Mouse (Mus musculus) embryonic facial prominence, embryonic 15.5 days (tissue): ENCODE results near the gene Zfp408. TPM values are rescaled to one million over a fixed set of nuclear protein-coding genes. Genes with fewer than 3 reads are reported as not detected.

Source experiments
- ATAC-seq: fragments of 200-750 bp; cut with Nextera tagmentation; 2 replicates; pipeline ENCODE4 v1.8.0; 2017; ENCODE audit warnings: low read depth, moderate TSS enrichment; ENCODE audit not compliant: insufficient number of reproducible peaks, low FRiP score, low TSS enrichment
- H3K27ac ChIP-seq: fragments of 300-500 bp; sonication (generic); replicated peaks from 2 replicates; pipeline ENCODE4 v1.5.1; 2015; ENCODE audit warnings: mild to moderate bottlenecking, inconsistent platforms
- H3K27me3 ChIP-seq: fragments of 300-500 bp; sonication (generic); 2 replicates; pipeline ENCODE4 v1.6.1; 2015; ENCODE audit warnings: inconsistent platforms
- H3K36me3 ChIP-seq: fragments of 300-500 bp; sonication (generic); 2 replicates; pipeline ENCODE4 v1.6.1; 2015; ENCODE audit warnings: mild to moderate bottlenecking, inconsistent platforms
- H3K4me1 ChIP-seq: fragments of 300-500 bp; sonication (generic); 2 replicates; pipeline ENCODE4 v1.6.1; 2015; ENCODE audit warnings: inconsistent platforms
- H3K4me2 ChIP-seq: fragments of 300-500 bp; sonication (generic); replicated peaks from 2 replicates; pipeline ENCODE4 v1.6.1; 2015; ENCODE audit warnings: mild to moderate bottlenecking, inconsistent platforms
- H3K4me3 ChIP-seq: fragments of 300-500 bp; sonication (generic); replicated peaks from 2 replicates; pipeline ENCODE4 v1.5.1; 2015; ENCODE audit warnings: mild to moderate bottlenecking, inconsistent platforms
- H3K9ac ChIP-seq: fragments of 300-500 bp; sonication (generic); 2 replicates; pipeline ENCODE4 v1.6.1; 2015; ENCODE audit warnings: inconsistent platforms
- H3K9me3 ChIP-seq: fragments of 300-500 bp; sonication (generic); replicated peaks from 2 replicates; pipeline ENCODE4 v1.6.1; 2016; ENCODE audit warnings: inconsistent platforms
- WGBS: fragments of 180-500 bp; shearing (Covaris S2); methylation state at CpG from one replicate; pipeline ENCODE4 v1.1.7; 2015; 5-methylcytosine and 5-hydroxymethylcytosine counted together
- polyA plus RNA-seq: library from polyadenylated mRNA; unstranded; fragments of >200 nt; fragmentation: Nextera tagmentation; extraction: Ambion mirVana; gene quantifications from 2 replicates; pipeline ENCODE4 v1.2.1, GENCODE M21; 2015

The Zfp408 gene
- polyA plus RNA-seq, 1 experiment from 2014 or later, result 13.2 TPM

GRCm38 (mm10) chr2:91650360-91650995 lies 887 bp upstream of the Zfp408 start:
- peak overlapping the region; percentile 94 for H3K4me2 ChIP-seq
- no peaks in the 10 kb centered on the region for H3K9me3 ChIP-seq
- H3K27me3 ChIP-seq, result no peaks in the 10 kb centered on the region
- H3K9ac ChIP-seq, result peak overlapping the region; percentile 75
- WGBS, result 10% methylated on average over 16 of the region's 16 CpGs
- H3K4me3 ChIP-seq, result peak overlapping the region; percentile 74
- peaks cover 47% of the 10 kb centered on the region for H3K36me3 ChIP-seq
- peaks cover 28% of the 10 kb centered on the region for H3K4me1 ChIP-seq
- peak overlapping the region; percentile 96 for H3K27ac ChIP-seq
- ATAC-seq, result peak; percentile 35

GRCm38 (mm10) chr2:91649152-91649551 lies 439 bp downstream of the Zfp408 start:
- H3K27me3 ChIP-seq, result no peaks in the 10 kb centered on the region
- peak overlapping the region; percentile 74 for H3K4me3 ChIP-seq
- no peak for ATAC-seq
- 4% methylated on average over 15 of the region's 15 CpGs for WGBS
- H3K9ac ChIP-seq, result peak overlapping the region; percentile 89
- H3K27ac ChIP-seq, result peak overlapping the region; percentile 96
- H3K4me1 ChIP-seq, result peaks cover 28% of the 10 kb centered on the region
- no peaks in the 10 kb centered on the region for H3K9me3 ChIP-seq
- peaks cover 47% of the 10 kb centered on the region for H3K36me3 ChIP-seq
- peak overlapping the region; percentile 94 for H3K4me2 ChIP-seq

- H3K36me3 ChIP-seq, result peaks cover 61% of the 10 kb centered on the region
Observed at GRCm38 (mm10) chr2:91646733-91647132, 2.9 kb downstream of the Zfp408 start.

GRCm38 (mm10) chr2:91645811-91646210 lies 3.8 kb downstream of the Zfp408 start:
- H3K27me3 ChIP-seq, result no peaks in the 10 kb centered on the region
- H3K4me1 ChIP-seq, result peaks cover 14% of the 10 kb centered on the region
- no peaks in the 10 kb centered on the region for H3K9me3 ChIP-seq
- no peak overlapping the region for H3K4me3 ChIP-seq
- no peak overlapping the region for H3K27ac ChIP-seq
- peaks cover 61% of the 10 kb centered on the region for H3K36me3 ChIP-seq
- H3K4me2 ChIP-seq, result no peak overlapping the region
- no peak for ATAC-seq
- WGBS, result 94% methylated on average over 11 of the region's 11 CpGs
- H3K9ac ChIP-seq, result no peak overlapping the region

More at GRCm38 (mm10) chr2:91646733-91647132, 2.9 kb downstream of the Zfp408 start:
- Histone ChIP-seq H3K4me1 (peaks cover 21% of the 10 kb centered on the region), H3K9me3 (no peaks in the 10 kb centered on the region), H3K9ac (no peak overlapping the region), H3K27me3 (no peaks in the 10 kb centered on the region), H3K4me2 (no peak overlapping the region), H3K27ac (no peak overlapping the region), H3K4me3 (no peak overlapping the region)
- 39% methylated on average over 1 of the region's 1 CpGs for WGBS
- ATAC-seq, result no peak

GRCm38 (mm10) chr2:91645354-91645753 lies 4.2 kb downstream of the Zfp408 start:
- no peak for ATAC-seq
- H3K9ac ChIP-seq, result no peak overlapping the region
- H3K27me3 ChIP-seq, result no peaks in the 10 kb centered on the region
- H3K4me3 ChIP-seq, result no peak overlapping the region
- peaks cover 11% of the 10 kb centered on the region for H3K4me1 ChIP-seq
- no peak overlapping the region for H3K27ac ChIP-seq
- peaks cover 61% of the 10 kb centered on the region for H3K36me3 ChIP-seq
- H3K4me2 ChIP-seq, result no peak overlapping the region
- 96% methylated on average over 15 of the region's 15 CpGs for WGBS
- no peaks in the 10 kb centered on the region for H3K9me3 ChIP-seq

- H3K36me3 ChIP-seq, result peaks cover 61% of the 10 kb centered on the region
- WGBS, result 93% methylated on average over 11 of the region's 11 CpGs
- no peak for ATAC-seq
Observed at GRCm38 (mm10) chr2:91644021-91644420, 5.6 kb downstream of the Zfp408 start.

GRCm38 (mm10) chr2:91642825-91643415 lies 6.7 kb downstream of the Zfp408 start:
- no peaks in the 10 kb centered on the region for H3K4me1 ChIP-seq
- H3K4me3 ChIP-seq, result no peak overlapping the region
- no peak for ATAC-seq
- H3K27me3 ChIP-seq, result no peaks in the 10 kb centered on the region
- no peak overlapping the region for H3K4me2 ChIP-seq
- no peak overlapping the region for H3K27ac ChIP-seq
- peaks cover 58% of the 10 kb centered on the region for H3K36me3 ChIP-seq
- no peak overlapping the region for H3K9ac ChIP-seq
- 87% methylated on average over 2 of the region's 2 CpGs for WGBS
- no peaks in the 10 kb centered on the region for H3K9me3 ChIP-seq

More at GRCm38 (mm10) chr2:91644021-91644420, 5.6 kb downstream of the Zfp408 start:
- Histone ChIP-seq H3K27me3 (no peaks in the 10 kb centered on the region), H3K4me2 (no peak overlapping the region), H3K9ac (no peak overlapping the region), H3K4me3 (no peak overlapping the region), H3K27ac (no peak overlapping the region), H3K9me3 (no peaks in the 10 kb centered on the region), H3K4me1 (peaks cover 10% of the 10 kb centered on the region)

- Histone ChIP-seq H3K4me2 (no peak overlapping the region), H3K9ac (no peak overlapping the region), H3K36me3 (peaks cover 18% of the 10 kb centered on the region), H3K27ac (no peak overlapping the region), H3K4me1 (no peaks in the 10 kb centered on the region), H3K4me3 (no peak overlapping the region), H3K9me3 (no peaks in the 10 kb centered on the region), H3K27me3 (no peaks in the 10 kb centered on the region)
- WGBS, result 63% methylated on average over 6 of the region's 6 CpGs
- ATAC-seq, result no peak
Observed at GRCm38 (mm10) chr2:91638931-91639330, 10.7 kb downstream of the Zfp408 start.

- H3K9ac ChIP-seq, result no peak overlapping the region
- H3K27me3 ChIP-seq, result no peaks in the 10 kb centered on the region
- no peak overlapping the region for H3K4me3 ChIP-seq
- H3K4me2 ChIP-seq, result no peak overlapping the region
- no peak for ATAC-seq
- H3K4me1 ChIP-seq, result no peaks in the 10 kb centered on the region
- 73% methylated on average over 5 of the region's 5 CpGs for WGBS
- no peaks in the 10 kb centered on the region for H3K9me3 ChIP-seq
- H3K36me3 ChIP-seq, result 0 out of 2 replicates have a peak, but pooled peaks cover under 1% of the 10 kb centered on the region
- H3K27ac ChIP-seq, result no peak overlapping the region
Observed at GRCm38 (mm10) chr2:91636727-91637338, 12.8 kb downstream of the Zfp408 start.

- no peak for ATAC-seq
- no peaks in the 10 kb centered on the region for H3K9me3 ChIP-seq
- no peak within 1 kb of the TSS for H3K4me3 ChIP-seq
- no peaks in the 10 kb centered on the region for H3K36me3 ChIP-seq
- H3K9ac ChIP-seq, result no peak within 1 kb of the TSS
- WGBS, result 87% methylated on average over 8 of the region's 8 CpGs
- no peaks in the 10 kb centered on the region for H3K27me3 ChIP-seq
- no peak within 1 kb of the TSS for H3K4me2 ChIP-seq
- no peak within 1 kb of the TSS for H3K27ac ChIP-seq
- H3K4me1 ChIP-seq, result no peaks in the 10 kb centered on the region
Observed at GRCm38 (mm10) chr2:91636229-91636628, 13.4 kb downstream of the Zfp408 start, which contains the start of gene F2. Gene F2, minus strand, starts transcription at chr2:91636414.

- Histone ChIP-seq H3K9ac (no peak overlapping the region), H3K9me3 (no peaks in the 10 kb centered on the region), H3K36me3 (no peaks in the 10 kb centered on the region), H3K4me2 (no peak overlapping the region), H3K4me1 (no peaks in the 10 kb centered on the region), H3K4me3 (no peak overlapping the region), H3K27ac (no peak overlapping the region), H3K27me3 (no peaks in the 10 kb centered on the region)
- ATAC-seq, result no peak
- WGBS, result 88% methylated on average over 11 of the region's 11 CpGs
Observed at GRCm38 (mm10) chr2:91635486-91635885, 14.1 kb downstream of the Zfp408 start.
